Mouse (Mus musculus): ENCODE measurements around the gene Gtf2i.

The Gtf2i gene

GRCm38 (mm10) chr5:134206721-134207120 lies 107.8 kb downstream of the Gtf2i start:
- DNase-seq (ENCODE audit: low read depth) = no peak

GRCm38 (mm10) chr5:134193664-134194063 lies 120.9 kb downstream of the Gtf2i start:
- no peak for DNase-seq (ENCODE audit: low read depth)

GRCm38 (mm10) chr5:134188571-134188970 lies 126.0 kb downstream of the Gtf2i start:
- DNase-seq (ENCODE audit: low read depth) = no peak
